In genomic region chr11:4283627-4284026, GRCm38 (mm10) we compare ENCODE assay signal across 8 mouse cellular contexts. TPM values are rescaled to one million over a fixed set of nuclear protein-coding genes. Genes with fewer than 3 reads are reported as not detected.
A peak's percentile ranks its signal among the peaks of the same experiment; 100 is the strongest.
DNase-seq lines count a peak whose midpoint lies in the region; ATAC-seq and TF ChIP-seq lines count a peak whose summit lies in the region.
"Had no signal": no experiment of that assay in that cellular context is flagged by ENCODE, and none has a peak within 500 bp of the region (broad histone marks: within the 10 kb centered on the region; RNA-seq: fewer than 3 reads in every experiment).

No protein-coding gene starts in this region.

- no peak overlapping the region for H3K27ac ChIP-seq in liver, embryonic 11.5 days (ENCODE audit: low read depth, low read length)
- H3K27ac ChIP-seq in heart, postnatal 0 days (ENCODE audit: low read depth), result no peak overlapping the region
- H3K27ac ChIP-seq in midbrain, embryonic 15.5 days, result no peak overlapping the region

- TF ChIP-seq EP300 in heart, postnatal 0 days (IDR thresholded peaks at IDR 0.05; ENCODE audit: low read depth), result no peak

- TF ChIP-seq POLR2A in myocyte (IDR thresholded peaks at IDR 0.05; ENCODE audit: insufficient read length, low read depth), result peak; percentile 50

- peak; percentile 54 for DNase-seq in liver
- DNase-seq in liver, embryonic 11.5 days (ENCODE audit: low spot score), result no peak
- peak; percentile 97 for DNase-seq in ZHBTc4 (ENCODE audit: low read depth, low spot score)
- peak; percentile 64 for DNase-seq in heart, postnatal 0 days (ENCODE audit: low spot score)
- DNase-seq in cerebellum, adult 9-10 months, result no peak
- DNase-seq: cerebellum, postnatal 14 days had no signal

- no peak overlapping the region for H3ac ChIP-seq in myocyte (ENCODE audit: control insufficient read depth, insufficient read length)

- H3K9me3 ChIP-seq in liver, embryonic 11.5 days (ENCODE audit: control insufficient read depth, low read length), result no peaks in the 10 kb centered on the region
- H3K9me3 ChIP-seq in heart, postnatal 0 days (replicated peaks; ENCODE audit: control insufficient read depth, low read length), result no peaks in the 10 kb centered on the region
- no peaks in the 10 kb centered on the region for H3K9me3 ChIP-seq in midbrain, embryonic 15.5 days

- no peaks in the 10 kb centered on the region for H3K79me2 ChIP-seq in myocyte (ENCODE audit: control insufficient read depth, insufficient read depth)

- no peak overlapping the region for H3K4me2 ChIP-seq in liver, embryonic 11.5 days
- no peak overlapping the region for H3K4me2 ChIP-seq in heart, postnatal 0 days (ENCODE audit: low read depth, low read length)
- H3K4me2 ChIP-seq in myocyte (ENCODE audit: low read depth), result peak overlapping the region; percentile 37
- H3K4me2 ChIP-seq in midbrain, embryonic 15.5 days, result no peak overlapping the region

- TF ChIP-seq CTCF in heart, postnatal 0 days (IDR thresholded peaks at IDR 0.05; ENCODE audit: low read depth), result no peak

- WGBS in liver, embryonic 11.5 days, result 21% methylated on average over 4 of the region's 4 CpGs
- 21% methylated on average over 4 of the region's 4 CpGs for WGBS in heart, postnatal 0 days
- WGBS in midbrain, embryonic 15.5 days, result 31% methylated on average over 4 of the region's 4 CpGs

- peaks cover 3% of the 10 kb centered on the region; the same call in 1 of the 2 replicates for H3K4me1 ChIP-seq in liver, embryonic 11.5 days (replicated peaks; ENCODE audit: control insufficient read depth, insufficient read depth, low read length)
- peaks cover 5% of the 10 kb centered on the region; the same call in 1 of the 2 replicates for H3K4me1 ChIP-seq in heart, postnatal 0 days (ENCODE audit: control insufficient read depth, insufficient read depth)
- H3K4me1 ChIP-seq in midbrain, embryonic 15.5 days, result no peaks in the 10 kb centered on the region

- H3K4me3 ChIP-seq in liver, embryonic 11.5 days (ENCODE audit: low read depth, low read length), result no peak overlapping the region
- no peak overlapping the region for H3K4me3 ChIP-seq in heart, postnatal 0 days (ENCODE audit: low read depth, low read length)
- H3K4me3 ChIP-seq in myocyte, result no peak overlapping the region
- H3K4me3 ChIP-seq in midbrain, embryonic 15.5 days, result no peak overlapping the region

- ATAC-seq in liver, embryonic 11.5 days (replicated peaks; ENCODE audit: low FRiP score), result no peak
- ATAC-seq in heart, postnatal 0 days (ENCODE audit: insufficient read depth, low read depth), result peak; percentile 81
- ATAC-seq in midbrain, embryonic 15.5 days (replicated peaks), result no peak

- no peaks in the 10 kb centered on the region for H3K27me3 ChIP-seq in liver, embryonic 11.5 days (replicated peaks; ENCODE audit: control insufficient read depth, insufficient read depth, low read length)
- H3K27me3 ChIP-seq in heart, postnatal 0 days (ENCODE audit: control insufficient read depth, insufficient read depth, low read length), result no peaks in the 10 kb centered on the region
- no peaks in the 10 kb centered on the region for H3K27me3 ChIP-seq in myocyte (ENCODE audit: control insufficient read depth, insufficient read depth, insufficient read length)
- no peaks in the 10 kb centered on the region for H3K27me3 ChIP-seq in midbrain, embryonic 15.5 days (replicated peaks)

- H3K36me3 ChIP-seq in liver, embryonic 11.5 days (ENCODE audit: control insufficient read depth, insufficient read depth, low read length), result no peaks in the 10 kb centered on the region
- H3K36me3 ChIP-seq in heart, postnatal 0 days (replicated peaks; ENCODE audit: control insufficient read depth, insufficient read depth, low read length), result no peaks in the 10 kb centered on the region
- no peaks in the 10 kb centered on the region for H3K36me3 ChIP-seq in myocyte (ENCODE audit: control insufficient read depth, insufficient read depth)
- H3K36me3 ChIP-seq in midbrain, embryonic 15.5 days (replicated peaks), result no peaks in the 10 kb centered on the region

- H3K9ac ChIP-seq in liver, embryonic 11.5 days (ENCODE audit: low read depth, low read length), result no peak overlapping the region
- H3K9ac ChIP-seq in heart, postnatal 0 days (replicated peaks; ENCODE audit: low read depth, low read length), result no peak overlapping the region
- no peak overlapping the region for H3K9ac ChIP-seq in midbrain, embryonic 15.5 days

TF ChIP-seq in myocyte, 11 proteins besides CTCF, POLR2A, EP300 and RAD21:
- TF ChIP-seq MYOG (IDR thresholded peaks at IDR 0.05; ENCODE audit: control insufficient read depth in 1 of 3, insufficient read depth in 1 of 3, insufficient read length in 2 of 3, low read depth in 2 of 3), result peak in 2 of 3 experiments; percentile 19 to 73
- TF ChIP-seq REST (IDR thresholded peaks at IDR 0.05; ENCODE audit: insufficient read depth, insufficient read length), result no peak
- no peak for TF ChIP-seq E2F4 (IDR thresholded peaks at IDR 0.05; ENCODE audit: insufficient read depth)
- TF ChIP-seq TCF12 (IDR thresholded peaks at IDR 0.05; ENCODE audit: insufficient read depth, poor library complexity, severe bottlenecking), result no peak
- TF ChIP-seq MYOD1 (IDR thresholded peaks at IDR 0.05; ENCODE audit: control insufficient read depth in 1 of 3, insufficient read length in 2 of 3, low read depth in 2 of 3), result peak in 1 of 3 experiments; percentile 74
- TF ChIP-seq CEBPB (IDR thresholded peaks at IDR 0.05; ENCODE audit: insufficient read depth, poor library complexity, severe bottlenecking), result no peak
- TF ChIP-seq MAX (IDR thresholded peaks at IDR 0.05; ENCODE audit: low read depth), result no peak
- TF ChIP-seq TCF3 (IDR thresholded peaks at IDR 0.05; ENCODE audit: insufficient read length, low read depth), result no peak

RNA-seq across cellular contexts. Expression of gene Lif, which starts 26.3 kb away (rescaled TPM):
- polyA plus RNA-seq in liver, embryonic 11.5 days (2014; fragmentation: Nextera tagmentation; extraction: Ambion mirVana), result 0.06 TPM in 1 of 2 replicates, not detected in the other
- total RNA-seq in heart, postnatal 0 days (2014; rRNA removed; ENCODE audit: low replicate concordance), result 0.54 and 0.73 TPM in 2 replicates
- polyA plus RNA-seq in heart, postnatal 0 days (2015; fragmentation: Nextera tagmentation; extraction: Ambion mirVana), result 0.32 and 0.71 TPM in 2 replicates
- polyA plus RNA-seq in myocyte (2012; fragmentation: generic; extraction: Trizol), result 5.2 TPM
- 0.05 TPM in 1 of 2 replicates, not detected in the other for polyA plus RNA-seq in midbrain, embryonic 15.5 days (2015; fragmentation: Nextera tagmentation; extraction: Ambion mirVana)

RNA-seq across cellular contexts. Expression of gene Osm, which starts 47.4 kb away (rescaled TPM):
- polyA plus RNA-seq in liver, embryonic 11.5 days (2014; fragmentation: Nextera tagmentation; extraction: Ambion mirVana), result 0.32 and 0.33 TPM in 2 replicates
- 0.84 TPM in 1 of 2 replicates, not detected in the other for total RNA-seq in heart, postnatal 0 days (2014; rRNA removed; ENCODE audit: low replicate concordance)
- 0.10 TPM in 1 of 2 replicates, not detected in the other for polyA plus RNA-seq in heart, postnatal 0 days (2015; fragmentation: Nextera tagmentation; extraction: Ambion mirVana)
- polyA plus RNA-seq in myocyte (2012; fragmentation: generic; extraction: Trizol), result not detected
- polyA plus RNA-seq in midbrain, embryonic 15.5 days (2015; fragmentation: Nextera tagmentation; extraction: Ambion mirVana), result 0.11 and 0.21 TPM in 2 replicates

Comparison
In these comparisons a context has a peak if more than half of its experiments do, and no peak if none do; other contexts are left out.
1. DNase-seq: peak in liver (single experiment), ZHBTc4 (single experiment) and heart, postnatal 0 days (single experiment); none in liver, embryonic 11.5 days (single experiment) and cerebellum, adult 9-10 months (single experiment).